Mouse (Mus musculus) myocyte (in vitro differentiated cells): Measurements from ENCODE around the gene Slc25a31.

ENCODE experiments used
- MAX ChIP-seq: IDR thresholded peaks from one replicate; pipeline ENCODE4 v1.6.1; 2011; ENCODE audit warnings: low read depth, mild to moderate bottlenecking, control low read depth
- POLR2A ChIP-seq: IDR thresholded peaks from one replicate; pipeline ENCODE4 v1.6.1; 2011; ENCODE audit warnings: low read depth, mild to moderate bottlenecking, control low read depth, moderate library complexity; ENCODE audit not compliant: insufficient read length
- POLR2AphosphoS2 ChIP-seq: IDR thresholded peaks from one replicate; pipeline ENCODE4 v1.6.1; 2011; ENCODE audit warnings: low read depth, control low read depth; ENCODE audit not compliant: insufficient read length

DNA sequence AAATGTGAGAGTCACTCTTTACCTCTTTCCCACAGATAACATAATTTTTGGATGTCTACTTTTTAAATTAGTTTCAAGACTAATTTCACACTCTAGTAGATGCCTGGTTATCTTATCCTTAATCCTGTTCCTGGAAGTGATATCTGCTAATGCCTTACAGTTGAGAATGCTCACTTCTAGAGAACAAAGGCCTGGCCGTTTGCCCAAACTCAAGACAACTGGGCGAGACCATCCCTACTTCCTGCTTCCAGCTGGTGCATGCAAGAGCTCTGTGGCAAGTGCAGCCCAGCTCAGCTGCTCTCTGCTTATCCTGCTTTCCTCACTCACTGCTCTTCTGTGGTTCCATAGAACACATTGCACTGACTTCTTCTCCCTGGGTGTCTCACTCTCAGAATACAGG, 14.2 kb upstream of the Slc25a31 start:
- no peak for TF ChIP-seq POLR2AphosphoS2
- TF ChIP-seq POLR2A: no peak
- TF ChIP-seq MAX: no peak
